Mouse (Mus musculus): ENCODE measurements at regions not wholly inside any gene's neighbourhood (a gene's known extent, or its start where the extent isn't known, plus 50 kb on each side); places are given as distances from the start of the nearest gene placed in this dataset.

GRCm38 (mm10) chr16:62433125-62433524, 353.5 kb downstream of the Nsun3 start:
- TF ChIP-seq CTCF (IDR thresholded peaks at IDR 0.05; ENCODE audit: low read depth) = no peak
- TF ChIP-seq EP300 (optimal IDR thresholded peaks at IDR 0.05) = no peak
